Mouse (Mus musculus) erythroblast, embryonic 14.5 days (primary cell): Measurements from ENCODE around the gene Vps37d. TPM values are rescaled to one million over a fixed set of nuclear protein-coding genes. Genes with fewer than 3 reads are reported as not detected.

Experiments used
- H3K27me3 ChIP-seq: 2 replicates; pipeline ENCODE4 v1.6.1; 2012; ENCODE audit warnings: inconsistent platforms; ENCODE audit not compliant: control insufficient read depth
- H3K36me3 ChIP-seq: 2 replicates; pipeline ENCODE4 v1.6.1; 2012; ENCODE audit warnings: mild to moderate bottlenecking, inconsistent platforms; ENCODE audit not compliant: control insufficient read depth
- H3K4me1 ChIP-seq: 2 replicates; pipeline ENCODE4 v1.6.1; 2012; ENCODE audit warnings: inconsistent platforms; ENCODE audit not compliant: control insufficient read depth
- H3K4me3 ChIP-seq: replicated peaks from 2 replicates; pipeline ENCODE3; 2012; ENCODE audit warnings: moderate library complexity, mild to moderate bottlenecking, inconsistent platforms
- H3K9me3 ChIP-seq: 2 replicates; pipeline ENCODE4 v1.6.1; 2012; ENCODE audit warnings: low read length, inconsistent platforms, mixed read lengths; ENCODE audit not compliant: control insufficient read depth
- GATA1 ChIP-seq: IDR thresholded peaks from 2 replicates; pipeline ENCODE4 v1.6.1; 2012; ENCODE audit warnings: low read length, inconsistent platforms, mixed read lengths
- TAL1 ChIP-seq: IDR thresholded peaks from 3 replicates; pipeline ENCODE4 v1.6.1; 2012; ENCODE audit warnings: low read length, inconsistent platforms, mixed read lengths
- polyA plus RNA-seq: library from polyadenylated mRNA; stranded (reverse); fragments of >175 nt; gene quantifications from 2 replicates; pipeline ENCODE4 v1.2.3, GENCODE M21; 2012

Vps37d gene
- not detected in 2 replicates for polyA plus RNA-seq

DNA sequence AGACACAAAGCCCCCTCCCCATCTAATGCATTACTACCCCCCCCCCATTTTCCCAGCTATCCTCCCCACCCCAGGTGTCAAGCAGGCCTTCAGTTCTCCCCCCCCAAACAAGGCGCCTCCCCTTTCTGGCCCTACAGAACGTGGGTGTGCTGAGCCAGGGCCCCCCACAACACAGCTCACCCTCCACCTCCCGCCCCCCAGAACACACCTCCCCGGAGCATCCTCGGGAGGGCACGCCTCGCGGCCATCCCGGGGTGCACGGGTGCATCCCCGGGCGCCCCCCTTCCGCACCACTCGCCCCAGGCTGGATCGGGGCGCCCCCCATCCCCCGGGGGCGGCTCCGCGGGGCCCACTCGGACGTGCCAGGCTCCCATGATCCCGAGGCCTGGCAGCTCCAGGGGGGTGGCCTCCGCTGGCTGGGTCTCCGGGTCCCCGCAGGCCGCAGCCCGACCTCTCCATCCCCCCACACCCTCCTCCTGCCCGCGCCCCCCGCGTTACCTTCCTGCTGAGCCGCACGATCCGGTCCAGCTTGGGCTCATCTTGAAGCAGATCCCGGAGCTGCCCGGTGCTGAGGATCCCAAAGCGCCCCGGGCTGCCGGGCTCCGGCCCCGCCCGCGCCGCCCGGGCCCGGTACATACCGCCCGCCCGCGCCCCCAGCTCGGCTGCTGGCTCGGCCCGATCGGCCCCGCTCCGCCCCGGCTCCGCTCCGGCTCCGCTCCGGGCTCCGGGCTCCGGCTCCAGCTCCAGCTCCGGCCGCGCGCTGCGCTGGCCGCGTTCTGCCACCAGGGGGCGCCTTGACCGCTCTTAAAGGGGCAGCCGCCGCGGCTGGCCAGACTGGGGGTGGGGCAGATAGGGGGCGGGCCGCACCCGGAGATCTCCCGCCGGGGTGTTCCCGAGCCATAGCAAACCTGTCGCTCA, at the start of gene Vps37d:
TSS of gene Vps37d (minus strand) at position 703 of the 918 bp plus-strand sequence.
- H3K9me3 ChIP-seq, result no peaks in the 10 kb centered on the region
- H3K4me1 ChIP-seq, result peaks cover 18% of the 10 kb centered on the region
- no peaks in the 10 kb centered on the region for H3K36me3 ChIP-seq
- peak within 1 kb of the TSS; percentile 59 for H3K4me3 ChIP-seq
- TF ChIP-seq TAL1, result no peak
- TF ChIP-seq GATA1, result no peak
- peaks cover 36% of the 10 kb centered on the region for H3K27me3 ChIP-seq

DNA sequence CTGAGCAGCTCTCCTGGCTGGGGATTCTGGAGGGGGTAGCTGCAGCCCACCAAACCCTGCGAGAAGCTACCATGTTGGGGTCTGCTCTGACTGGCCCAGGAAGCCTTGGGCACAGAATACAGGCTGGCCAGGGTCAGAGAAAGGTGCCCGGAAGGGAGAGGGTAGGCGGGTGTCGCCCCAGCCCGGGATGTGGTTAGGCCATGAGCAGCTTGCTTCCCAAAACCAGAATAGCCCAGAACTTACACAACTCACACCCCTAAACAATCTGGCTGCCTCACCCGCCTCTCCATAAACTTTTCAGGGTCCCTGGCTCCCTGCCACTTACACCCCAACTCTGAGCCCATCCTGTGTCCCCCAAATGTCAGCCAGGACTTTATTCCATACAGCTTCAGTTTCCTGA, 49.6 kb upstream of the Vps37d start:
- Histone ChIP-seq H3K4me1 (no peaks in the 10 kb centered on the region), H3K9me3 (no peaks in the 10 kb centered on the region), H3K36me3 (no peaks in the 10 kb centered on the region; the same call in 1 of the 2 replicates), H3K4me3 (no peak overlapping the region), H3K27me3 (peaks cover 21% of the 10 kb centered on the region)
- TF ChIP-seq TAL1 (no peak), GATA1 (no peak)

DNA sequence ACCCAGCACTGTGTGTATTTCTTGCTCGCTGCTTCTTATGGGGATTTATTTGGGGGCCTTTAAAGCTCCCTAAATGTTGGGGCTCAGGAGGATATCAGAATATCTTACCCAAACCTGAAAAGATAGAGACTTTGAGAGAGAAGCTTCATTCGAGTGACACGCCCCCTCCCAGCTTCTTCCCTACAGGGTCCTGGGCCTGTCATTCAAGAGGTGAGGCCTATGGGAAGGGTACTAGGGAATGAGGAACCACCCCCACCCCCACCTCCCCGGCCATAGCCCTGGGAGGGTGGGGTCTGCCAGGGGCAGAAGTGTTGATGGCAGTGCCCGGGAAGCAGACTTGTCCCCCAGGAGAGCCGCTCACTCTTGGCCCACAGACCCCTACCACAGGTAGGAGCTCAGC, 48.1 kb upstream of the Vps37d start:
- Histone ChIP-seq H3K36me3 (no peaks in the 10 kb centered on the region; the same call in 1 of the 2 replicates), H3K9me3 (no peaks in the 10 kb centered on the region), H3K4me1 (no peaks in the 10 kb centered on the region), H3K4me3 (no peak overlapping the region), H3K27me3 (peaks cover 19% of the 10 kb centered on the region)
- no peak for TF ChIP-seq GATA1
- TF ChIP-seq TAL1, result no peak

DNA sequence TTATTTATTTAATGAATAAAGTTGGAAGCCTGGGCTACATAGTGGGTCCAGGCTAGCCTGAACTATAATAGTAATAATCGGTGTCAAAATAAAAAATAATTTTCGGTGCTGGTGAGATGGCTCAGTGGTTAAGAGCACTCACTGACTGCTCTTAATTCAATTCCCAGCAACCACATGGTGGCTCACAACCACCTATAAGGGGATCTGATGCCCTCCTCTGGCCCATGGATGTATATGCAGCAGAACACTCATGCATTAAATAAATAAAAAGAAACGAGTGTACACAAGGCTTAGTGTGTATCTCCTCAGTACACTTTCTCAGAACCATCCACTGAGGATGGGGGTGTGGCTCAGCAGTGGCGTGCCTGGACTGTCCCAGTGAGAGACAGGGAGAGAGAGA, 42.7 kb upstream of the Vps37d start:
- no peaks in the 10 kb centered on the region for H3K9me3 ChIP-seq
- peaks cover 6% of the 10 kb centered on the region for H3K4me1 ChIP-seq
- TF ChIP-seq TAL1, result no peak
- TF ChIP-seq GATA1, result no peak
- no peak overlapping the region for H3K4me3 ChIP-seq
- H3K36me3 ChIP-seq, result peaks cover 1% of the 10 kb centered on the region; the same call in 1 of the 2 replicates
- peaks cover 16% of the 10 kb centered on the region for H3K27me3 ChIP-seq

DNA sequence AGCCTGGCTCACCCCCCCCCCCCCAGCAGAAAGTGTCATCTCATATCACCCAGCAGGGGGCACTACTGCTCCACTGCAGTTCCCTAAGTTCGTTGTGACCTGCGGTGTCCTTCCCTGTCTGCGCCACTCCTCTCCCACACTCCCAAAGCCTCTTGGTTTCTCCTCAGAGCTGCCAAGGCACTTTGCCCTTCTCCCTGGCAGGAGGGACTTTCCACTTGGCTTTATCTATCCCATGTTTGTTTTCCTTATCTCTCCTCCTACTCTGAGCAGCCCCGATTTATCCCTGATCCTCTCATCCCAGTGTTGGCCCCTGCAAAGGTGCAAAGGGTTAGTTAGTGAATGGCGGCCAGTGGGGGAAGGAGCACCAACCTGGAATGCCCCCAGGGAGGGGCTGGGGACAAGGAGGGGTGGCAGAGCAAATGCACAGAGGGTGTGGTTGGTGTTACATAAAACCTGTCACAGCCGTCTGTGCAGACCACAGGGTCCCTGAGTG, 40.6 kb upstream of the Vps37d start:
- Histone ChIP-seq H3K4me3 (no peak overlapping the region), H3K9me3 (no peaks in the 10 kb centered on the region), H3K36me3 (peaks cover 3% of the 10 kb centered on the region; the same call in 1 of the 2 replicates), H3K4me1 (peaks cover 6% of the 10 kb centered on the region), H3K27me3 (peaks cover 16% of the 10 kb centered on the region)
- no peak for TF ChIP-seq GATA1
- TF ChIP-seq TAL1, result no peak

DNA sequence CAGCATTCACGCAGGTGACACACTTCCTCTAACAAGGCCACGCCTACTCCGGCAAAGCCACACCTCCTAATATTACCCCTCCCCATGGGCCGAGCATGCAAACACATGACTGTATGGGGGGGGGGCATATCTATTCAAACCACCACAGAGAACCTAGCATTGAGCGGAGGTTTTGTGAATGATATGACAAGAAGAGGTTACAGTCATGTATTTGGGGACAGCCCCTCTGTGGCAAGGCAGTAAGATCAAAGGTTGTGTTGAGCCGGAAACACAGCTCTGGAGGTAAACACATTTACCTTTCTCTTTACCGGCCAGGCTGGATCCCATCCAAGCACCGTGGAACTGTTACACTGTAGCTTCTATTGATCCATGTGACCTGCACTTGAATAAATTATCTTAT, 37.2 kb upstream of the Vps37d start:
- H3K9me3 ChIP-seq, result no peaks in the 10 kb centered on the region
- peaks cover 3% of the 10 kb centered on the region; the same call in 1 of the 2 replicates for H3K36me3 ChIP-seq
- TF ChIP-seq TAL1 (no peak), GATA1 (no peak)
- no peak overlapping the region for H3K4me3 ChIP-seq
- H3K27me3 ChIP-seq, result peaks cover 4% of the 10 kb centered on the region
- peaks cover 6% of the 10 kb centered on the region for H3K4me1 ChIP-seq

DNA sequence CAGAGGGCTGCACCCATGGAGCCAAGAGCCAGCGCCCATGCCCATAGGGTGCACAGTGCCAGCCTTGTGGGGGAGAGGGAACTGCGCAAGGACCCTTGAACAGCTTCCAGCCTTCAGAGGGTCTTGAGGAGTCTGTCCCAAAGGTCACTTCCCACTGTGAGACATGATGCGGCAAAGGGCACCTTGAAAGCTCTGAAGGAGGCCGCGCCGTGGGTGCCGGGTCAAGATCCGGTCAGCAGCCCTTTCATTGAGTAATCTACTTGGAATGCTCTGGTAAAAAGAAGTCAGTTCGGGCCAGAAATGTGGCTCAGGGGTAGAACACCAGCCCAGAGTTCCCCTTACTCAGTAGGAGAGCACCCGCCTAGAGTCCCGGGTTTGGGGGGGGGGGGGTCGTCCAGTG, 35.7 kb upstream of the Vps37d start:
- Histone ChIP-seq H3K36me3 (peaks cover 3% of the 10 kb centered on the region; the same call in 1 of the 2 replicates), H3K4me3 (no peak overlapping the region), H3K27me3 (peaks cover 18% of the 10 kb centered on the region), H3K4me1 (peaks cover 3% of the 10 kb centered on the region), H3K9me3 (no peaks in the 10 kb centered on the region)
- no peak for TF ChIP-seq TAL1
- no peak for TF ChIP-seq GATA1

DNA sequence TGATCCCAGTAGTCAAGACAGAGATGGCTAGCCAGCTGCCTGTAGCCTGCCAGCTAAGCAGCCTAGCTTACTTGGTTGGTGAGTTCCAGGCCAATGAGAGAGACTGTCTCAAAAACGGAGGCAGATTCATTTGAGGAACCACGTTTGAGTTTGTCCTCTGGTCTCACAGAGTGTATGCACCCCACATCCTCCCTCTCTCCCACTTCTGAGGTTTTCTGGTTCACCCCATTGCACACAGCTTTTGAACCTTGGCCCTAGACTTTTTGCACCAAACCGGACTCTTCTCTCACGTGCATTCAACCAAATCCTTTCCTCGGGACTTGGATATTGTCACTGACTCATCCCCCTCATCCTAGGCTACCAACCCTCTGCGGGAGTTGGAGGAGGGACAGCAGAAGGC, 31.9 kb upstream of the Vps37d start:
- Histone ChIP-seq H3K4me3 (no peak overlapping the region), H3K27me3 (peaks cover 53% of the 10 kb centered on the region), H3K36me3 (no peaks in the 10 kb centered on the region), H3K9me3 (no peaks in the 10 kb centered on the region), H3K4me1 (peaks cover 12% of the 10 kb centered on the region)
- TF ChIP-seq GATA1 (no peak), TAL1 (no peak)

DNA sequence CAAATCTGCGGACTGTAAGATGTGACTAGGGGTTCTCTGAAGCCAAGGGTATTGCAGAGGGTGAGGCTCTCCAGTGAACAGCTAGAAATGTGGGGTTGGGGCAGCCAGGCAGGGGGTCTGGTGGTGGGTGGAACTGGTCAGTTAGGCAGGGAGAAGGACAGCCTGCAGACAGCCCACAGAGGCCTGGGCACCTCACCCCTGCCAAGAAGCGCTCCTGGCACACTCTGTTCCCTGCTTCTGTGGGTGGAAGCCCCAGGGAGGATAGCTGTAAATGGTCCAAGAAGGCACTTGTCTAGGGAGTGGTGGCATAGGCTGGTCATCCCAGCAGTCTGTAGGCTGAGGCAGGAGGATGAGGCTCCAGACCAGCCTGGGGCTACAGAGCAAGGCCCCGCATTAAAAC, 31.4 kb upstream of the Vps37d start:
- peaks cover 57% of the 10 kb centered on the region for H3K27me3 ChIP-seq

DNA sequence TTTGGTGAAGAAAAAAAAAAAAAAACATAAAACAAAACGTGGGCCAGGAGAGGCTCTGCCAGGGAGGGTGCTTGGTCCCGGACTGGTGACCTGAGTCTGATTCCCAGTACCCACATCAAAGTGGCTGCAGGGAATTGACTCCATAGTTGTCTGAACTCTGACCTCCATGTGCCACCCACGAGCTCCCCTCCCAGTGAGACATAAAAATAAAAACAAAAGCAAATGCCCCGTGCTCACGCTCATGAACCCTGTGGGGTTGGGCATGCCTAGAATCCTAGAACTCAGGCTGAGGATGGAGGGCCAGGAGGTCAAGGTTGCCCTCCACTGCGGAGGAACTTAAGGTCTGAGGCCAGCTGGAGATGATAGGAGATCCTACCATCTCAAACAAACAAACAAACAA, 31.0 kb upstream of the Vps37d start:
- no peak for TF ChIP-seq TAL1
- no peak for TF ChIP-seq GATA1
- H3K4me1 ChIP-seq, result peaks cover 12% of the 10 kb centered on the region
- no peaks in the 10 kb centered on the region for H3K9me3 ChIP-seq
- no peaks in the 10 kb centered on the region for H3K36me3 ChIP-seq
- H3K27me3 ChIP-seq, result peaks cover 57% of the 10 kb centered on the region
- no peak overlapping the region for H3K4me3 ChIP-seq

More for the DNA sequence above, 31.4 kb upstream of the Vps37d start:
- H3K4me1 ChIP-seq, result peaks cover 12% of the 10 kb centered on the region
- H3K9me3 ChIP-seq, result no peaks in the 10 kb centered on the region
- H3K4me3 ChIP-seq, result no peak overlapping the region
- no peaks in the 10 kb centered on the region for H3K36me3 ChIP-seq
- no peak for TF ChIP-seq GATA1
- TF ChIP-seq TAL1, result no peak
